In genomic region chr2:168451714-168452708, GRCm38 (mm10) we compare ENCODE assay signal across 11 mouse cellular contexts.
DNase-seq lines count a peak whose midpoint lies in the region; ATAC-seq lines count a peak whose summit lies in the region.
"Had no signal": no experiment of that assay in that cellular context is flagged by ENCODE, and none has a peak within 500 bp of the region (broad histone marks: within the 10 kb centered on the region; RNA-seq: fewer than 3 reads in every experiment).

No protein-coding gene starts in this region.

- peak; percentile 27 for DNase-seq in embryo, embryonic 11 days
- no peak for DNase-seq in embryo, embryonic 10.5 days (ENCODE audit: low spot score)
- DNase-seq in forelimb bud, embryonic 11.5 days (ENCODE audit: low read depth, low spot score), result peak; percentile 51
- no peak for DNase-seq in left cerebral cortex, postnatal 10 days (ENCODE audit: extremely low spot score in 1 of 2, low spot score in 2 of 2)
- no peak for DNase-seq in cerebellum, adult 11 months
- DNase-seq in spleen, postnatal 10 days (ENCODE audit: low spot score in 2 of 2), result no peak
- DNase-seq: cerebellum, adult 9-10 months; heart, adult 2 months; lung, adult 2 months had no signal

- intact Hi-C loops in left cerebral cortex, postnatal 10 days (cut with DNase I), result no loop called here

- ATAC-seq in common myeloid progenitor, adult 5-6 weeks (replicated peaks; ENCODE audit: low read depth, poor library complexity, severe bottlenecking), result peak; percentile 71
- ATAC-seq in megakaryocyte-erythroid progenitor cell, adult 5-6 weeks (replicated peaks; ENCODE audit: low FRiP score, low TSS enrichment, poor library complexity, severe bottlenecking), result 0 out of 2 replicates have a peak, but pooled peaks have one; percentile 32

Comparison
In these comparisons a context has a peak if more than half of its experiments do, and no peak if none do; other contexts are left out.
1. DNase-seq: peak in embryo, embryonic 11 days (single experiment) and forelimb bud, embryonic 11.5 days (single experiment); none in embryo, embryonic 10.5 days (single experiment), left cerebral cortex, postnatal 10 days (0 of 2), cerebellum, adult 11 months (single experiment) and spleen, postnatal 10 days (0 of 2).